Mouse (Mus musculus): ENCODE results near the gene Slc25a15.

DNA sequence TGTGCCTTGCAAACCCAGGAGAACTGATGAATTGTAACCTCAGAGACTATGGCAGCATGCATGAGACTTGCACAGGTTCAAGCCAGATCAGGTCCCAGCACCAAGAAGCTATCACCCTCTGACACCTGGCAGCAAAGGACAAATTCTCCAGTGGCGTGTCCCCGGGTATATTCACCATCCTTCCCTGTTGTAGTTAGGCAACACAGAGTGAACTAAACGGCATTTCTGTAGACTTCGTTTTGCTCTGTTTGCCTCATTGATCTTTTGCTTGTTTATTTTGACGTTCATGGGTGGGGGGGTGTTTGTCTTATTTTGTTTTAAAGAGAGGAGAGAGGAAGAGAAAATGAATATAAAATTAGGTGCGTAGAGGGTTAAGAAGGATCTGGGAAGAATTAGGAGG is 13.2 kb downstream of the Slc25a15 start:
- TF ChIP-seq POLR2A (IDR thresholded peaks at IDR 0.05; ENCODE audit: low read depth, low read length): no peak
- TF ChIP-seq CTCF (IDR thresholded peaks at IDR 0.05; ENCODE audit: extremely low read depth, insufficient read depth, insufficient read length, insufficient replicate concordance): no peak

Measured in spleen, adult 2 months (tissue).